Mouse (Mus musculus): ENCODE results near the gene Dxo.
"Not testable (repeated sequence)": the region's sequence is repeated elsewhere in the genome, so short reads cannot be mapped to it uniquely, and the experiment has no call there.

Gene Dxo

GRCm38 (mm10) chr17:34836856-34837221 lies at the start of gene Dxo, which contains the start of gene Stk19:
Dxo (plus strand) TSS chr17:34837019.
Stk19 (minus strand) TSS chr17:34836945.
- in situ Hi-C loops (cut with MboI; ENCODE audit: low sequenced_read_pairs) = no loop called here

GRCm38 (mm10) chr17:34795016-34795415 lies 41.8 kb upstream of the Dxo start:
- in situ Hi-C loops (cut with MboI; ENCODE audit: low sequenced_read_pairs) = no loop called here

- in situ Hi-C loops (cut with MboI; ENCODE audit: low sequenced_read_pairs) = no loop called here
Measured at GRCm38 (mm10) chr17:34795633-34796032, 41.2 kb upstream of the Dxo start.

- in situ Hi-C loops (cut with MboI; ENCODE audit: low sequenced_read_pairs) = no loop called here
Measured at GRCm38 (mm10) chr17:34796311-34797140, 40.3 kb upstream of the Dxo start.

- in situ Hi-C loops (cut with MboI; ENCODE audit: low sequenced_read_pairs) = not testable (repeated sequence)
Measured at GRCm38 (mm10) chr17:34797211-34797995, 39.4 kb upstream of the Dxo start.

- in situ Hi-C loops (cut with MboI; ENCODE audit: low sequenced_read_pairs) = not testable (repeated sequence)
Measured at GRCm38 (mm10) chr17:34798071-34798470, 38.7 kb upstream of the Dxo start.

- in situ Hi-C loops (cut with MboI; ENCODE audit: low sequenced_read_pairs) = no loop called here
Measured at GRCm38 (mm10) chr17:34798866-34799530, 37.8 kb upstream of the Dxo start.

GRCm38 (mm10) chr17:34799531-34799925 lies 37.3 kb upstream of the Dxo start:
- in situ Hi-C loops (cut with MboI; ENCODE audit: low sequenced_read_pairs) = no loop called here

- in situ Hi-C loops (cut with MboI; ENCODE audit: low sequenced_read_pairs) = not testable (repeated sequence)
Measured at GRCm38 (mm10) chr17:34800781-34801305, 36.0 kb upstream of the Dxo start.

GRCm38 (mm10) chr17:34802756-34803155 lies 34.1 kb upstream of the Dxo start:
- in situ Hi-C loops (cut with MboI; ENCODE audit: low sequenced_read_pairs) = not testable (repeated sequence)

GRCm38 (mm10) chr17:34803367-34803766 lies 33.5 kb upstream of the Dxo start:
- in situ Hi-C loops (cut with MboI; ENCODE audit: low sequenced_read_pairs) = not testable (repeated sequence)

GRCm38 (mm10) chr17:34804301-34804700 lies 32.5 kb upstream of the Dxo start, which contains the start of gene Cyp21a1:
Cyp21a1 (minus strand) TSS chr17:34804561.
- in situ Hi-C loops (cut with MboI; ENCODE audit: low sequenced_read_pairs) = not testable (repeated sequence)

GRCm38 (mm10) chr17:34804871-34805562 lies 31.8 kb upstream of the Dxo start:
- in situ Hi-C loops (cut with MboI; ENCODE audit: low sequenced_read_pairs) = no loop called here

- in situ Hi-C loops (cut with MboI; ENCODE audit: low sequenced_read_pairs) = no loop called here
Measured at GRCm38 (mm10) chr17:34807176-34807575, 29.6 kb upstream of the Dxo start.

- in situ Hi-C loops (cut with MboI; ENCODE audit: low sequenced_read_pairs) = no loop called here
Measured at GRCm38 (mm10) chr17:34808599-34809205, 28.1 kb upstream of the Dxo start.

- in situ Hi-C loops (cut with MboI; ENCODE audit: low sequenced_read_pairs) = loop anchor here (5.0 kb wide), 1 partner anchor 78 kb away; no protein-coding TSS in a partner anchor
Measured at GRCm38 (mm10) chr17:34810411-34810810, 26.4 kb upstream of the Dxo start.

GRCm38 (mm10) chr17:34810811-34811210 lies 26.0 kb upstream of the Dxo start:
- in situ Hi-C loops (cut with MboI; ENCODE audit: low sequenced_read_pairs) = loop anchor here (5.0 kb wide), 1 partner anchor 79 kb away; no protein-coding TSS in a partner anchor

GRCm38 (mm10) chr17:34811275-34811674 lies 25.5 kb upstream of the Dxo start:
- in situ Hi-C loops (cut with MboI; ENCODE audit: low sequenced_read_pairs) = loop anchor here (5.0 kb wide), 1 partner anchor 79 kb away; no protein-coding TSS in a partner anchor

GRCm38 (mm10) chr17:34813747-34814146 lies 23.1 kb upstream of the Dxo start:
- in situ Hi-C loops (cut with MboI; ENCODE audit: low sequenced_read_pairs) = loop anchor here (5.0 kb wide), 1 partner anchor 81 kb away; no protein-coding TSS in a partner anchor

All from CH12F3 (cell line).